Mouse (Mus musculus) thymus, postnatal 0 days (tissue): ENCODE measurements around the gene Rock2. TPM values are rescaled to one million over a fixed set of nuclear protein-coding genes. Genes with fewer than 3 reads are reported as not detected.

Experiments used
- DNase-seq: peaks from one replicate; pipeline ENCODE4 v3.0.0-alpha.2; 2015; ENCODE audit warnings: low spot score
- polyA plus RNA-seq: library from polyadenylated mRNA; unstranded; fragments of >200 nt; fragmentation: Nextera tagmentation; extraction: Ambion mirVana; gene quantifications from 2 replicates; pipeline ENCODE4 v1.2.1, GENCODE M21; 2015

Gene Rock2
- polyA plus RNA-seq, 1 experiment from 2014 or later = 11.9 TPM

DNA sequence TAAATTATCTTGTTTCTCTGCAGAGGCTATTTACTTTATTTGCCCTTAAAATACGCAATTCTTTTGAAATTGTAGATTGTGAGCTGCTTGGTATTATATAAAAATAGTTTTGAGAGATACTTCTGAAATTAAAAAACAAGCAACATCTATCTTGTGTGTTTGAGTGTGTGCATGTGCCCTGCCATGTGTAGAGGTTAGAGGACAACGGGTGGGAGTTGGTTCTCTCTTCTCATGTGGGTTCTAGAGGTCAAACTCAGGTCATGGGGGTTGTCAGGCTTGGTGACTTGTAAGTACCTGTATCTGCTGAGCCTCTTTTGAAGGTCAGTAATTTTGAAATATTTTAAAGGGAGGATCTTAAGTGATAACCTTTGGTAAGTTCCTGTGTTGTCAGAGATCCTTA is 3.5 kb downstream of the Rock2 start:
- no peak for DNase-seq

DNA sequence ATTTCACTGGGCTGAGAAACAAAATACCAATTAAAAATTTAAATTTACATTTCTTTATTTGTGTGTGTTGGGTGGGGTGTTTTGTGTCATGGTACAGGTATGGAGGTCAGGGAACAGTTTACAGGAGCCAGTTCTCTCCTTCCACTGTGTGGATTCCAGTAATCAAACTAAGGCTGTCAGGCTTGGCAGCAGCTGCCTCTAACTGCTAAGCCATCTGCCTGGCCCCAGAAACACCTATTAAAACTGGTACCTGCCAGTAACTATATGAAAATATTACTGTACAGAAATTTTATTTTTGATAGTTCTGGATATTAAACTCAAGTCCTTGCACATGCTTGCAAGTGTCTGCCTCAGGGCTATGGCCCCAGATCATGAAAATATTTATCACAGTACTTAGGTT is 4.1 kb downstream of the Rock2 start:
- DNase-seq = no peak

- DNase-seq = no peak
These were observed 6.0 kb downstream of the Rock2 start for GRCm38 (mm10) chr12:16900625-16901222.

DNA sequence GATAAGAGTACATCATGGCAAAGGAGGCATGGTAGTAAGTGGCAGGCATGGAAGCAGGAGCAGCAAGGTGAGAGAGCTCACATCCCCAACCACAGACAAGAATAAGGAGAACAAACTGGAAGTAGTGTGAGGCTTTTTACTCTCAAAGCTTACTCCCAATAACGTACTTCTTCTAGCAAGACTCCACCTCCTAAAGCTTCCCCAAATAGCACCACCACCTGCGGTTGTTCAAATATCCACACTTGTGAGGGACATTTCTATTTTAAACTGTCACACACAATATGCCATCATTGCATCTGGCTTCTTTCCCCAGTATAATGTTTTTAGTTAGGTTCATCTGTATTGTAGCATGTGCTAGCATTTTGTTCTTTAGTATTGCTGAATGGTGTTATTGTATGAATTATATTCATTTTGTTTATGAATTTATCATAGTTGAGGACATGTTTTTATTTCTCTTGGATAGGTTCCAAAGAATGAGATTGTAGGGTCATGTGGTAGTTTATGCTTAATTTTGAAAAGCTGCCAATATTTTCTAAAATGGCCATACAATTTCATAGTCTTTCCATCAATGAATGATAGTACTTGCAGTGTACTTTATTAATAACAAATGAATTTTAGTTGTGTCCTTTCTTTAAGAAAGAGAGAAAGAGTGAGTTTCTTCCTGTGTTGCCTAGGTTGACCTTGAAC is 9.4 kb downstream of the Rock2 start:
- no peak for DNase-seq

DNA sequence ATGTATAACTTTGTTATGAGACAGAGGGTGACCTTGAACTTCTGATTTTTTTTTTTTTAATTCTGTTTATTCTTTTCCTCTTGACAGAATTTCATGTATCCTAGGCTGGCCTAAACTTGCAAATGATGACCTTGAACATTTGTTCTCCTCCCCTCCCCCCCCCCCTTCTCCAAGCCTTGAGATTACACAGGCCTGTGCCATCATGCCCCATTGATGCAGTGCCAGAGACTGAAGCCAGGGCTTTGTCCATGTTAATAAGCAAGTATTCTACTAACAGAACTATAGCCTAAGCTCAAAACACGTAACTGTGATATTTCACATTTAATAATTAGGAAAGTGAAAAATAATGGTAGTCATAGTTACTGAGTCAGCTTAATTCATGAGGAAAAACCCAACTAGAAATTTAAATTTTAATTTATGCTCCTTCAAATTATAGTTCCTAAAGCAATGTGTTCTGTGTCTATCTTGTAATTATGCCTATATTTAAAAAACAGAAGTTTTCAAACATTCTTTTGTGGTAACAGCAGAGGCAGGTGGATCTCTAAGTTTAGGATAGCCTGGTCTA is 12.7 kb downstream of the Rock2 start:
- no peak for DNase-seq

DNA sequence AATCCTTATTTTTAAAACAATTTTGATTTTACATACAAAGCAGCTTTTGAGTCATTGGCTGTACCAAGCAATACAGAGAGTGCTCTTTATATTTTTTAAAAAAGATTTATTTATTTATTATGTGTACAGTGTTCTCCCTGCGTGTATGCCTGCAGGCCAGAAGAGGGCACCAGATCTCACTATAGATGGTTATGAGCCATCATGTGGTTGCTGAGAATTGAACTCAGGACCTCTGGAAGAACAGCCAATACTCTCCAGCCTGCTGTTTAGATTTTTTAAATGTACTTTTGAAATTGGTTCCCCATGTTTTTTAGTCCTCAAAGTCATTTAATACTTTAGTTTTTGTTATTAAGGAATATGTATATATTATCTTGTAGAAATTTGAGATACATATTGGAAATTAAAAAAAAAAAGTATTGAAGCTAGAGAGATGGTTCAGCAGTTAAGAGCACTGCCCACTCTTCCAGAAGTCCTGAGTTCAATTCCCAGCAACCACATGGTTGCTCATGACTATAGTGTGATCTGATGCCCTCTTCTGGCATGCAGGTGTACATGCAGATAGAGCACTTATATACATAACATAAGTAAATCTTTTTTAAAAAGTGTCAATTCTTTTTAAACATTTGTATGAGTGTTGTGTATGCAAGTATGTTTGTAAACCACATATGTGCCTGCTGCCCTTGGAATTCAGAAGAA is 13.4 kb downstream of the Rock2 start:
- DNase-seq = no peak

DNA sequence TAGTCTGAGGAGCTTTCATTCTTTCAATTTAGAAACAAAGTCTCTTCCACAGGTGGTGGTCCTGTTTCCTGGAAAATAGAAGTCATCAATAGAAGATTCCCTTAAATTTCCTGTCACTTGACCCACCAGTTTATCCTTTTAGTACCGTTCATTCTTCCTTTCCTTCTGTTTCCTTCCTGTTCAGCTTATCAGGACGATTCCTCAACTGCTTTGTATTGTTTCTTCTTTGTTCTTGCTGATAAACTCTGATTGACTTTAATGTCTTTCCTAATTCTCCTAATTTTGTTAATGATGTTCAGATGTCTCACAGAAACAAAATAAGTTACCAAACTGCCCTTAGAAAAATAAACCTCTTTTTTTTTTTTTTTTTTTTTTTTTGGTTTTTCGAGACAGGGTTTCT is 16.8 kb downstream of the Rock2 start:
- no peak for DNase-seq

DNA sequence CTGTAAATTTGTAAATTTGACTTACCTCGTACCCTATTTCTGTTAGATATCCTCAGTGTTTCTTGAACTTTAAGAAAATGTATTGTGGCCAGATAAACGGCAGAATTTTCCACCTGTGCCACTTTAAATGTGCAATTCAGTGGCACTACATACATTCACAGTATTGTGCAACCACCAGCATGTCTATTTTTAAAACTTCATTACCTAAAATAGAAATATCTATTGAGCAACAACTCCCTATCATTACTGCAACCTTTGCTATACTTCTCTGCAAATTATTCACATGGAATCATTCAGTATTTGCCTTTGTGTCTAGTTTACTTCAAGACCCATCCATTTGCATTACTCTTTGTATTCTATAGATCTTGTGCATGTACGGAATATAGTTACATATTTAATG is 17.9 kb downstream of the Rock2 start:
- DNase-seq = no peak

GRCm38 (mm10) chr12:16920186-16920860 is 25.6 kb downstream of the Rock2 start:
- DNase-seq = no peak

DNA sequence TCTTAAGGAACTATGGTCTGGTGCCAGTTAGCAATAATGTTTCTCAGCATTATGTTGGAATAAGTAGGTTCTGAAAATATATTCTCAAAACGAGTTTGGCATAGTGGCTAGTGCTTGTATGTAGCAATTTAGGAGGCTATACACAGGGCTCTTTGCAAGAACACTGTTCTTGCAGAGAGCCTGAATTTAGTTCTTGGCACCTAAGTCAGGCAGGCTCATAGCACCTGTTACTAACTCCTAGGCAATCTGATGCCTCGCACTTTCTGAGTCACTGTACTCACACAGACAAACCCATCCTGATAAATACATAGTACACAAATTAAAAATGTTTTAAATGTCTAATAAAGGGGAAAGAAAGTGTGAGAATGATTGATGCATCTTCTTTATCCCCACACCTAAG is 33.2 kb downstream of the Rock2 start:
- DNase-seq = no peak

- no peak for DNase-seq
These were observed 39.7 kb downstream of the Rock2 start for GRCm38 (mm10) chr12:16934423-16934822.

DNA sequence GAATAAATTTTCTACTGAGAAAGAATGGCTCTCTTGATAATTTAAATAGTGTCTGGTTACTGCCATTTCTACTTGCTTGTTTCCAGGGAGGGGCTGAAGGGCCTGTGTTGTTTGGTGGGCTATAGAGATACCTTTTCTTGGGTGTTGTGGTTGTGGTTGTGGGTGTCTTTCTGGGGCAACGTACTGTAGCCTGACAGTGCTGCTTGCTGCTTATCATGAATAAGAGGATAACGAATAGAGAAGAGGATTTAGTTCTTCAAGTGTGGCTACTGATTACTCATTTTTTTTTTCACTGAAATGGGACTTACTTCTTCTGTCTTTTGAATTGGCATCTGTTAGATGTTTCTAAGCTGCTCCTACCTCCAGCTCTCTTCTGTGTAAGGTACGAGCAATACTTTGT is 47.3 kb downstream of the Rock2 start:
- no peak for DNase-seq

DNA sequence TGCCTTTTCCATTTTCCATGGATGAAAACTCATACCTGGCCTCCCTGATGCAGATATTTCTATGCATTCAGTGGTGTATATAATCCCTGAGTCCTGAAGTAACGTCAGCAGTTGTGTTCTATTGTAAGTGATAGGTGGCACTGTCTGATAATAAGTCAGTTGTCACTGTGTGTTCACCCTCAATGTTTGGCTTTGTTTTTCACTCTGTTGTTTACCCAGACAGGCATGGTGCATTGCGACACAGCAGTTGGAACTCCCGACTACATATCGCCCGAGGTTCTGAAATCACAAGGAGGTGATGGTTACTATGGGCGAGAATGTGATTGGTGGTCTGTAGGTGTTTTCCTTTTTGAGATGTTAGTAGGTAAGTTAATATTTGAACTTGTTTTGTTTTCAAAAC is 53.5 kb downstream of the Rock2 start:
- no peak for DNase-seq

- peak; percentile 40 for DNase-seq
These were observed 64.2 kb downstream of the Rock2 start for GRCm38 (mm10) chr12:16958851-16959250.

- no peak for DNase-seq
These were observed 68.7 kb downstream of the Rock2 start for GRCm38 (mm10) chr12:16963354-16963753.

DNA sequence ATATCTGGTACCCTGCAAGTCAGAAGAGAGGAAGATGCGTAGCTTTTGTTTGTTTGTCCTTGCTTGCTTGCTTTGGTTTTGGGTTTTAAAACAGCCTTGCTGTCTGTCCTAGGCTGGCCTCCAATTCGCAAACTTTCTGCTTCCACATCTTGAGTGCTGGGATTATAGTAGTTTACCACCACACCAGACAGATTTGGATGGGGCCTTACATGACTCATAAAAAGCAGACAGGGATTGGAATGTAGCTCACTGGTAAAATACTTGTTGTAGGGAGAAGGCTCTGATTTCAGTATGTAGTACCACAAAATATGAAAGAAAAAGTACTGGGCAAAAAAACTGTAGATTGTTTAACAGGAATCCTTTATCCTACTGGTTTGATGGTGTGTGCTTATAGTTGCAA is 72.1 kb downstream of the Rock2 start:
- DNase-seq = no peak

DNA sequence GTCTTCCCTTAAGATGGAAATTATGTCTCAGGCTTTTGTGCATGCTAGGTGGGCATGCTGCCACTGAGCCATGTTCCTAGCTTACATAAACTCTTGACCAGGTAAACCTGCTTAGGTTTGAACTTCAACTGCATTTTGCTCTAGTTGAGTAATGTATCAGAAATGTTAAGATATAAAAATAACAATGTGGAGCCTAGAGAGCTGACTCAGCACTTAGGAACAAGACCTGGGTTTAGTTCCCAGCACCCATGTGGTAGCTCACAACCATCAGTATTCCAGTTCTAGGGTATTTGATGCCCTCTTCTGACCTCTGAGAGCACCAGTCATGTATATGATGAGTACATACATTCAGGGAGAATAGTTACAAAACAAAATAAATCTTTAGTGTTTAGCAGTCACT is 82.4 kb downstream of the Rock2 start:
- DNase-seq = no peak

DNA sequence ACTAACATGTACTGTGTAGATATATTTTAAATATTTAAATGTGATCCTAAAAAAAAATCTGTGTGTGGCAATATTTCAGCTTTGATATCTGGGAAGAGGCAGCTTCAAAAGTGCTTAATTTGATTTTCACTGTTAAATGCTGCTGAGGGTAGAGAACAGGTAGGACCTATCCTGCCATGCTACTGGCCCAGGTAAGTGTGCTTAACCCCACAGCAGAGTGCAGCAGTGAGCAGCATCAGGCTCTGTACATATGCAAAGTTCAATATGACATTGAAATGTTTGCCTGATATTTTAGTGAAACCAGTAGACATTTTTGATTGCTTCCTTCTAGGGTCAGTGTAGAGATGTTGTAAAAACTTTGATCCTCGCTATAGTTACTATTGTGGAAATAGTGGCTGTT is 91.1 kb downstream of the Rock2 start:
- DNase-seq = no peak

DNA sequence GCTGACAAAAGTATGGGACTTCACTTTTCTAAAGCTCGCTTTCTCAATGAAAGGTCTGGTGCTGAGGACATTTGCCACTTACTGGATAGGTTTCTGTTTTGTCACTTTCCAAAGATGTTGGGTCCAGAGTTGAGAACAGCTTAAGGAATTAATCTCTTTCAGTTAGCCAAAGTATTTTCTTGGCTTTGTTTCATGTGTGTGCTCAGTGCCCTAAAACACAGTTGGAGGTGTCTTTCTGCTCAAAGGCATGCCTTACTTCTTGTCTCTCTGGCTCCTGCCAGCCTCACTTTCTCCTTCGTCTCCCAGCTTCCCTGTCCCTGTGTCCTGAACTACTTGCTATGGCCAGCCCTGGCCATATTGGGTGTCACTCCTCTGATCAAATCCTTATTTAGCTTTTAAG is 96.7 kb downstream of the Rock2 start:
- DNase-seq = no peak

GRCm38 (mm10) chr12:16992355-16992754 is 97.7 kb downstream of the Rock2 start:
- no peak for DNase-seq

- DNase-seq = no peak
These were observed 99.6 kb downstream of the Rock2 start for GRCm38 (mm10) chr12:16994291-16994690.

GRCm38 (mm10) chr12:16996281-16996680 is 101.6 kb downstream of the Rock2 start:
- DNase-seq = no peak
